Mouse (Mus musculus) cortical plate, adult 2 months (tissue): ENCODE data around the gene Dapl1.

ENCODE experiments used
- CTCF ChIP-seq: fragments of 200-500 bp; IDR thresholded peaks from 2 replicates; pipeline ENCODE4 v1.5.1; 2011; ENCODE audit warnings: mild to moderate bottlenecking, control low read depth, low read length; ENCODE audit not compliant: insufficient read depth; ENCODE audit errors: extremely low read depth
- POLR2A ChIP-seq: fragments of 200-500 bp; IDR thresholded peaks from 2 replicates; pipeline ENCODE4 v1.6.1; 2011; ENCODE audit warnings: mild to moderate bottlenecking, low read length, control low read depth; ENCODE audit not compliant: insufficient read depth; ENCODE audit errors: extremely low read depth

GRCm38 (mm10) chr2:59466358-59466757 lies 18.1 kb upstream of the Dapl1 start:
- TF ChIP-seq CTCF (no peak), POLR2A (no peak)
